Mouse (Mus musculus) c-Kit-positive CD71-positive TER-119-negative erythroid progenitor cells, embryonic 14.5 days (primary cell): ENCODE measurements around the gene Ccnjl.

Experiments
- DNase-seq: peaks from one replicate; pipeline ENCODE4 v3.0.0-alpha.2; 2013; ENCODE audit warnings: low read depth

The Ccnjl gene

DNA sequence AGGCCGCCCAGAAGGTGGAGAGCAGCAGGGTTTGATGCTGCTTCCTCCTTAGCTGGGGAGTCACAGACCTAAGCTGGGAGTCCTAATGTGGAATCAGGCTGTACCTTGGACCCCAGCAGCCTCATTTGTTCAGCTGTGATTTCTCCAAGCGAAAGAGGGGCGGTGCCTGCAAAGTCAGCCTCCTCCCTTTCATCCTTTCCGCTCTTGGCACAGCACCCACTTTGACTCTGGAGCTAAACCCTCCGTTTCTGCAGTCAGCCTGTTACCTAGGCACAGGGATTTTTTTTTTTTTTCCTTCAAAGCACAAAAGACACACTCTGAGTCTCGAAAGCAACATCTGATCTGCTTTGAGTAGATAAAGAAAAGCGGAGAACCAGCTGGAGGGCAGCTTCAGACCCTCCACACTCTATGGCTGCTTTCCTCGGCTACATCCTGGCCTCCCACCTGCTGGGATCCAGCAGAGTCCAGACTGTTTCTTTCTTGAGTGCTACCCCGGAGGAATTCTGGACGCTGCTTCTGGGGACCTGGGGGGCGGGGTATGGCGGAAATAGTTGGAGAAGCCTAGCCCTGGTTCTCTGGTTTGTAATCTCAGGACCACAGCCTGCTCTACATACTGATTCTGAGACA is 97.8 kb downstream of the Ccnjl start:
- no peak for DNase-seq

DNA sequence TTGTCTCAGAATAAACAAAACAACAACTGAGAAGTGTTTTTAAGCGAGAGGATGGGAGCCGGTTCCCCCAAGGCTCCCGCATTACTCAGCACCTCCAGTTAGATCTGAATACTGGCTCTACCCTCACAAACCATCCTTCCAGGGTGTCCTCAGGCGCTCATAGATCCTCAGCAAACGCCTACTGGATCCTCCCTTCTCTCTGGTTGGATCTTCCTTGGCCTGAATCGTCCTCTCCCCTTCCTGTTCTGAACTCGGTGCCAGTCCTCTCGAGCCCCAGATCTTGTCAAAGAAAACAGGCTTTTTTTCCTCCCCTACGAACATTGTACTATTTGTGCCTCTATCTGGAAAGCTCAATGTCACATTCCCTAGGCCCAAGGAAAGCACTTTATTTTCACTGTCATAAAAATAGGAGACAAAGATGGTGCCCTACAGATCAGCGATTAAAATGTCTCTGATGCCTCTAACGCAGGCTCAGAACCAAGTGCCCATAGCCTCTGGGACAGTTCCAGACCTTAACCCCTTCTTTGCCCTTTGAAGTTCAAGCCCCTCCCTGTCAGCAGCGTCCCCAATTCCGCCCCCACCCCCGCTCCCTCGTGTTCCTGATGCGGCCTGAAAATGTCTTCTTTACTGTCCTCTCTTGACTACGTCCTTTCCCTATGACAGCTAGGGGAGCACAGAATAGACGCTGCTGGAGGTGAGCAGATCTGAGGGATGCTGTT is 98.5 kb downstream of the Ccnjl start:
- no peak for DNase-seq

DNA sequence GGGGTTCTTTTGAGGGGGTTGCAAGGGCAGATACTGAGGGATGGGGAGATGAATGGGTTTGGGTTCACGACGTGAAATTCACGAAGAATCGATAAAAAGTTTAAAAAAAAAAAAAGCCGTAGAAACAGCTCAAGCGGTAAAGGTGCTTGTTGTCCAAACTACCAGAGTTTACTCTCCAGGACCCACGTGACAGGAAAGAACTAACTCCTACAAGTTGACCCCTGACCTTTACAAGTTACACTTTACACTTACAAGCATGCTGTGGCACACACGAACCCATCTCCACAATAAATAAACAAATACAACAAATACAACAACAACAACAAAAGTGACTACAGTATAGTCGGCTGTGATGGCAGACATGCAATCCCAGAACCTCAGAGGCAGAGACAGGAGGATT is 103.1 kb downstream of the Ccnjl start:
- DNase-seq = no peak

DNA sequence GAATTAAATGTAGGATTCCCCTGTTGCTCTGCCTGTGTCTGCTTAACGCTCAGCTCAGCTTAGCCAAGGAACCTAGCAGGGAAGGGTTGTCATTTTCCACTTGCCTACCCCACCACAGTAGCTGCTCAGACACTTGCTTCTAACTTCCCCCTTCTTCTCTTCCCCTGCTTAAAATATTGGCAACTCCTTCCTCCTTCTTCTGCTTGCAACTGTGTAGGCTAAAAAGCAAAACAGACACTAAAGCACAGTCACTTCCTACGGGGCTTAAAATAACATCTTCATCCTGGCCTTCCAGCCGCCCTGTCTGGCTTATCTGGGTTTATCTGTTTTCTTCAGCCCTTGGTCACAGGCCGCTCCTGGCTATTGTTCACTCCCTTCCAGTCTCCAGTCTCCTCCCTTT is 104.0 kb downstream of the Ccnjl start:
- no peak for DNase-seq

DNA sequence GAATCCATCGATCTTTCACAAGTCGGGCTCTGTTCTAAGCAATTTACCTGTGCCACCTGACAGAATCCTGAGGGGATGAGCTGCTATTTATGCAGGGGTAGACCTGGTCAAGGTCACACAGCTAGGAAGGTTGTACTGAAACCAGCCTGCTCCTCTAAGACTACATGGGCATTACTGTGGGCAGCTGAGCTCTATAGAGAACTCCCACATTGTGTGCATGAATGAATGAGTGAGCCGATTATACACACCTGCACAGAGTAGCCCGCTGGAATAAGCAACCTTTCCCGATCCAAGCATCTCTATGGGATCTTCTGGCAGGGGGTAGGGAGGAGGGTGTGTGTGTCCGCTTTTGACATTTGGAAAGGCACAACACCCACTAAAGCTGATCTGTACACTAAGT is 104.6 kb downstream of the Ccnjl start:
- no peak for DNase-seq

DNA sequence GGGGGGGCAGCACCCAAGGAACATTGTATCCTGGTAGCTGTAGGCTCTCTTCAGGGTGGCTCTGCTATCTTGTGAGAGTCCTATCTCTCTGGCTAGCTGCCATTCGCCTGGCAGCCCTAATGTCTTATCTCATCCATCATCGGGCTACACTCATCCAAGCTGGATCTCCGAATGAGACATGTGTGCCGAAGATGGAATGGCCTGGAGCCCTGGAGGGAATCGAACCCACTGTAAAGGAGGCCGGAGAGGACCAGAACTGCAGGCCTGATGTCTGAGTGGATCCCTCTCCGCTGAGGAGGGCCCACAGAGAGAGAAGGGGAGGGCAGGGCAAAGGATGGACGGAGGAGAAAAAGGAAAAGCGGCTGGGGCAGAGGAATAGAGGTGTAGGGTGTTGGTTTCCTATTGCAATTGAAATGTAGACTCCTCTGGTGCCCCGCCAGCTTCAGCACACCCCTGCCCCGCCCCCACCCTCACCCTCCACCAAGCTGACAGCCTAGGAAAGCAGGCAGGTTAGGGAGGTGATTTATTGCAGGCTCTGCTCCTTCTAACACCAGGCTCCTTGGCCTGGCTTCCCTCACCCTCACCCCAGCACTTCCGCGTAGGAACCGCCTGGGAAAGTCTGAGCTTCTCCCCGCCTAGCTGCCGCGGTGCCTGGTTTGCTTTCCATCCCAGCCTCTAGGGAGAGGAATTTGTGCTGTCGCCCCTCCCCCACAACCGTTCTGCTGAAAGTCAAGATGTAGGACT is 105.2 kb downstream of the Ccnjl start:
- no peak for DNase-seq
